Mouse (Mus musculus) CH12.LX (cell line): ENCODE results near the gene Ptprd. TPM values are rescaled to one million over a fixed set of nuclear protein-coding genes. Genes with fewer than 3 reads are reported as not detected.

Experiments
- DNase-seq: peaks from one replicate; pipeline ENCODE4 v3.0.0-alpha.2; 2013; ENCODE audit errors: extremely low read depth
- H3K27ac ChIP-seq: 2 replicates; pipeline ENCODE4 v1.5.1; 2012; ENCODE audit warnings: low read depth, mild to moderate bottlenecking, control low read depth, moderate library complexity; ENCODE audit not compliant: insufficient read depth
- H3K27me3 ChIP-seq: replicated peaks from 2 replicates; pipeline ENCODE3; 2012; ENCODE audit warnings: inconsistent platforms
- H3K36me3 ChIP-seq, 2 experiments: replicated peaks in 1 of 2; 2 replicates each; pipeline versions ENCODE3 to v1.6.1; 2012; ENCODE audit warnings: inconsistent platforms in 1 of 2, low read length in 1 of 2, mild to moderate bottlenecking in 1 of 2, mixed read lengths in 1 of 2, moderate library complexity in 1 of 2; ENCODE audit not compliant: control insufficient read depth in 1 of 2, insufficient read depth in 1 of 2
- H3K4me1 ChIP-seq, 2 experiments: 2 replicates each; pipeline ENCODE4 v1.6.1; 2012; ENCODE audit warnings: inconsistent platforms in 1 of 2, moderate library complexity in 1 of 2; ENCODE audit not compliant: insufficient read depth in 2 of 2, control insufficient read depth in 1 of 2
- H3K4me2 ChIP-seq: 2 replicates; pipeline ENCODE4 v1.6.1; 2012; ENCODE audit warnings: low read depth, mild to moderate bottlenecking, control low read depth; ENCODE audit not compliant: poor library complexity, insufficient read depth, severe bottlenecking
- H3K4me3 ChIP-seq, 3 experiments: fragments of 150-350 bp in 1 of 3; sonication (generic) in 1 of 3; replicated peaks in 1 of 3; 2 replicates each; pipeline versions ENCODE3 to v1.5.1; 2011 to 2012; ENCODE audit warnings: low read depth in 2 of 3, low read length in 2 of 3, mild to moderate bottlenecking in 2 of 3, moderate library complexity in 2 of 3, control low read depth in 1 of 3, improper control_type of control experiment in 1 of 3, inconsistent platforms in 1 of 3, mixed read lengths in 1 of 3; ENCODE audit not compliant: poor library complexity in 1 of 3
- H3K79me2 ChIP-seq: replicated peaks from 2 replicates; pipeline ENCODE4 v1.6.1; 2012; ENCODE audit warnings: mild to moderate bottlenecking, moderate library complexity; ENCODE audit not compliant: control insufficient read depth, poor library complexity, insufficient read depth, severe bottlenecking; ENCODE audit errors: extremely low read depth
- H3K9ac ChIP-seq: 2 replicates; pipeline ENCODE4 v1.6.1; 2012; ENCODE audit warnings: low read depth, mild to moderate bottlenecking, control low read depth, moderate library complexity; ENCODE audit not compliant: insufficient read depth
- H3K9me3 ChIP-seq: replicated peaks from 2 replicates; pipeline ENCODE3; 2012; ENCODE audit warnings: low read length, inconsistent platforms, mixed read lengths
- BHLHE40 ChIP-seq: IDR thresholded peaks from 2 replicates; pipeline ENCODE4 v1.6.1; 2011; ENCODE audit warnings: mild to moderate bottlenecking, low read depth, low read length, improper control_type of control experiment
- CHD1 ChIP-seq: IDR thresholded peaks from 2 replicates; pipeline ENCODE4 v1.6.1; 2012; ENCODE audit warnings: low read depth, low read length, improper control_type of control experiment, inconsistent platforms
- E2F4 ChIP-seq: IDR thresholded peaks from 2 replicates; pipeline ENCODE4 v1.6.1; 2011; ENCODE audit warnings: low read depth, low read length, improper control_type of control experiment; ENCODE audit not compliant: insufficient replicate concordance
- ELF1 ChIP-seq: IDR thresholded peaks from 2 replicates; pipeline ENCODE4 v1.6.1; 2014; ENCODE audit warnings: low read depth, mild to moderate bottlenecking, inconsistent platforms, low read length, improper control_type of control experiment
- IRF4 ChIP-seq: IDR thresholded peaks from 2 replicates; pipeline ENCODE4 v1.6.1; 2014; ENCODE audit warnings: low read depth, mild to moderate bottlenecking, inconsistent platforms, low read length, improper control_type of control experiment
- JUN ChIP-seq: IDR thresholded peaks from 2 replicates; pipeline ENCODE4 v1.6.1; 2011; ENCODE audit warnings: low read depth, mild to moderate bottlenecking, low read length, improper control_type of control experiment, moderate library complexity; ENCODE audit not compliant: insufficient read depth
- JUND ChIP-seq: conservative IDR thresholded peaks from 2 replicates; pipeline ENCODE4 v1.6.1; 2011; ENCODE audit warnings: low read depth, low read length, improper control_type of control experiment
- MAFK ChIP-seq: IDR thresholded peaks from 2 replicates; pipeline ENCODE4 v1.6.1; 2011; ENCODE audit warnings: low read length, improper control_type of control experiment; ENCODE audit not compliant: insufficient replicate concordance
- MAZ ChIP-seq: IDR thresholded peaks from 2 replicates; pipeline ENCODE4 v1.6.1; 2012; ENCODE audit warnings: low read depth, mild to moderate bottlenecking, inconsistent platforms, low read length, improper control_type of control experiment, moderate library complexity
- MEF2A ChIP-seq: IDR thresholded peaks from 2 replicates; pipeline ENCODE4 v1.6.1; 2014; ENCODE audit warnings: low read depth, mild to moderate bottlenecking, inconsistent platforms, low read length, improper control_type of control experiment, borderline replicate concordance
- MYC ChIP-seq: IDR thresholded peaks from 2 replicates; pipeline ENCODE4 v1.6.1; 2011; ENCODE audit warnings: low read depth, mild to moderate bottlenecking, improper control_type of control experiment, low read length
- NELFE ChIP-seq: IDR thresholded peaks from 2 replicates; pipeline ENCODE4 v1.6.1; 2011; ENCODE audit warnings: low read depth, low read length, improper control_type of control experiment
- PAX5 ChIP-seq: IDR thresholded peaks from 2 replicates; pipeline ENCODE4 v1.6.1; 2012; ENCODE audit warnings: low read length, inconsistent platforms, mixed read lengths
- POLR2A ChIP-seq: IDR thresholded peaks from 2 replicates; pipeline ENCODE4 v1.6.1; 2011; ENCODE audit warnings: low read depth, mild to moderate bottlenecking, improper control_type of control experiment, low read length
- POLR2AphosphoS2 ChIP-seq: IDR thresholded peaks from 2 replicates; pipeline ENCODE4 v1.6.1; 2011; ENCODE audit warnings: low read depth, low read length, improper control_type of control experiment
- RCOR1 ChIP-seq: conservative IDR thresholded peaks from 2 replicates; pipeline ENCODE4 v1.6.1; 2012; ENCODE audit warnings: low read depth, mild to moderate bottlenecking, inconsistent platforms, low read length, improper control_type of control experiment
- SIN3A ChIP-seq: IDR thresholded peaks from 2 replicates; pipeline ENCODE4 v1.6.1; 2012; ENCODE audit warnings: low read length, improper control_type of control experiment, inconsistent platforms
- SMC3 ChIP-seq: IDR thresholded peaks from 2 replicates; pipeline ENCODE4 v1.6.1; 2011; ENCODE audit warnings: low read depth, low read length, improper control_type of control experiment
- TBP ChIP-seq: conservative IDR thresholded peaks from 2 replicates; pipeline ENCODE4 v1.6.1; 2011; ENCODE audit warnings: low read depth, low read length, improper control_type of control experiment
- TCF12 ChIP-seq: IDR thresholded peaks from 2 replicates; pipeline ENCODE4 v1.6.1; 2014; ENCODE audit warnings: low read depth, mild to moderate bottlenecking, inconsistent platforms, low read length, improper control_type of control experiment
- USF1 ChIP-seq: IDR thresholded peaks from 2 replicates; pipeline ENCODE4 v1.6.1; 2014; ENCODE audit warnings: low read depth, mild to moderate bottlenecking, inconsistent platforms, low read length, improper control_type of control experiment
- ZC3H11A ChIP-seq: IDR thresholded peaks from 2 replicates; pipeline ENCODE4 v1.6.1; 2012; ENCODE audit warnings: low read depth, mild to moderate bottlenecking, inconsistent platforms, low read length, improper control_type of control experiment
- ZMIZ1 ChIP-seq: IDR thresholded peaks from 2 replicates; pipeline ENCODE4 v1.6.1; 2012; ENCODE audit warnings: low read depth, mild to moderate bottlenecking, inconsistent platforms, low read length, improper control_type of control experiment
- ZNF384 ChIP-seq: IDR thresholded peaks from 2 replicates; pipeline ENCODE4 v1.6.1; 2012; ENCODE audit warnings: low read depth, low read length, improper control_type of control experiment, inconsistent platforms
- dilution Hi-C: fragments of 300-500 bp; cut with MboI; formaldehyde crosslinking; loops from 2 replicates; pipeline ENCODE4 v1.14.3; 2020; ENCODE audit warnings: low sequenced_read_pairs; ENCODE audit not compliant: extremely low pct_unique_long_range_greater_than_20kb, extremely low pct_ligation_motif_present
- in situ Hi-C: fragments of 300-500 bp; cut with MboI; formaldehyde crosslinking; loops from 3 replicates; pipeline ENCODE4 v1.14.3; 2019; ENCODE audit warnings: low sequenced_read_pairs, low pct_ligation_motif_present, low pct_unique_long_range_greater_than_20kb, mixed read lengths
- polyA plus RNA-seq: library from polyadenylated mRNA; unstranded; fragments of >175 nt; gene quantifications from 2 replicates; pipeline ENCODE4 v1.2.1, GENCODE M21; 2012; ENCODE audit warnings: low read depth; ENCODE audit not compliant: insufficient read length
- total RNA-seq, 2 experiments: library from RNA; depleted of rRNA; stranded (reverse); fragments of 300-350 nt in 1 of 2; fragments of >200 nt in 1 of 2; gene quantifications; 2 replicates each; pipeline ENCODE4 v1.2.3; 2012 to 2014

Ptprd gene
- total and polyA plus RNA-seq, 3 experiments = not detected

- Histone ChIP-seq H3K4me1 (no peaks in the 10 kb centered on the region), H3K27me3 (no peaks in the 10 kb centered on the region), H3K27ac (no peak overlapping the region), H3K9me3 (peaks cover 44% of the 10 kb centered on the region), H3K36me3 (no peaks in the 10 kb centered on the region), H3K9ac (no peak overlapping the region), H3K4me3 (no peak overlapping the region), H3K79me2 (no peaks in the 10 kb centered on the region), H3K4me2 (no peak overlapping the region)
- dilution Hi-C loops (no loop called here), in situ Hi-C loops (no loop called here)
- no peak for TF ChIP-seq MYC
- TF ChIP-seq MEF2A = no peak
- no peak for TF ChIP-seq ZNF384
- TF ChIP-seq JUN = no peak
- TF ChIP-seq SMC3 = no peak
- TF ChIP-seq RCOR1 = no peak
- TF ChIP-seq ZMIZ1 = no peak
- TF ChIP-seq IRF4 = no peak
- TF ChIP-seq JUND = no peak
- TF ChIP-seq E2F4 = no peak
- TF ChIP-seq MAFK = no peak
- DNase-seq = no peak
Measured at GRCm38 (mm10) chr4:78213949-78214348, 2.2 kb upstream of the Ptprd start.

GRCm38 (mm10) chr4:78212941-78213340 lies 1.2 kb upstream of the Ptprd start:
- H3K4me3 ChIP-seq = no peak overlapping the region
- in situ Hi-C loops = no loop called here
- H3K27ac ChIP-seq = no peak overlapping the region
- peaks cover 44% of the 10 kb centered on the region for H3K9me3 ChIP-seq
- no peaks in the 10 kb centered on the region for H3K79me2 ChIP-seq
- no peaks in the 10 kb centered on the region for H3K4me1 ChIP-seq
- H3K9ac ChIP-seq = no peak overlapping the region
- no peak overlapping the region for H3K4me2 ChIP-seq
- dilution Hi-C loops = no loop called here
- no peak for DNase-seq
- no peak for TF ChIP-seq MEF2A
- TF ChIP-seq TBP = no peak
- no peak for TF ChIP-seq POLR2A
- TF ChIP-seq BHLHE40 = no peak
- TF ChIP-seq CHD1 = no peak
- TF ChIP-seq SMC3 = no peak
- no peak for TF ChIP-seq ZC3H11A
- no peak for TF ChIP-seq SIN3A
- TF ChIP-seq NELFE = no peak
- TF ChIP-seq ZMIZ1 = no peak
- TF ChIP-seq POLR2AphosphoS2 = no peak
- no peak for TF ChIP-seq TCF12
- TF ChIP-seq MAZ = no peak
- no peak for TF ChIP-seq ELF1
- no peak for TF ChIP-seq PAX5
- no peak for TF ChIP-seq USF1
- H3K36me3 ChIP-seq = no peaks in the 10 kb centered on the region
- H3K27me3 ChIP-seq = no peaks in the 10 kb centered on the region
